Mouse (Mus musculus): ENCODE data around the gene Sh3bgrl3. TPM values are rescaled to one million over a fixed set of nuclear protein-coding genes. Genes with fewer than 3 reads are reported as not detected.

The Sh3bgrl3 gene
- total and polyA plus RNA-seq, 2 experiments from 2014 or later = 49.7 to 140 TPM

DNA sequence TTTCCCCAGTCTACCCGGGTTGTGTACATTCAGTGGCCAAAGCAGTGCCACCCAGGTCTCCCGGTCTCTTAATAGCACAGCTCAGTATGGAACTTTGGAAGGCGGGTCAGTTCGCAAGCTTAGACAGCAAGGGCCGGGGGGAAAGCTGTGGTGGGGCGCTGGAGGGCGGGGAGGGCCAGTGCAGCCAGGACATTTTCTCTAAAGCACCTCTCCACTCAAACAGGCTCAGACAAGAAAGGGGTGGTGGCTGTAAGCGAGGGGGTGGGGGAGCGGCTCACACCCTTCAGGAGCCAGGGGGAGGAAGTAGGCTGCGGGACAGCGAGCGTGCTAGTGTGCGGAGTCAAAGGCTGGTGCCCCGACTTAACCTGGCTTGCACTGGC lies 384 bp upstream of the Sh3bgrl3 start:
- Histone ChIP-seq H3K36me3 (replicated peaks; ENCODE audit: control insufficient read depth, insufficient read depth, low read length) (peaks cover 19% of the 10 kb centered on the region), H3K9me3 (replicated peaks; ENCODE audit: control insufficient read depth, low read length) (no peaks in the 10 kb centered on the region), H3K27ac (ENCODE audit: low read depth) (peak overlapping the region; percentile 84), H3K27me3 (ENCODE audit: control insufficient read depth, insufficient read depth, low read length) (no peaks in the 10 kb centered on the region), H3K4me1 (ENCODE audit: control insufficient read depth, insufficient read depth) (peaks cover 16% of the 10 kb centered on the region), H3K4me2 (ENCODE audit: low read depth, low read length) (peak overlapping the region; percentile 95), H3K9ac (replicated peaks; ENCODE audit: low read depth, low read length) (peak overlapping the region; percentile 88), H3K4me3 (ENCODE audit: low read depth, low read length) (peak overlapping the region; percentile 92)
- WGBS = under 1% methylated on average over 14 of the region's 14 CpGs
- DNase-seq (ENCODE audit: low spot score) (no peak), ATAC-seq (ENCODE audit: insufficient read depth, low read depth) (peak; percentile 52)
- TF ChIP-seq EP300 (IDR thresholded peaks at IDR 0.05; ENCODE audit: low read depth) (no peak), CTCF (IDR thresholded peaks at IDR 0.05; ENCODE audit: low read depth) (no peak)

DNA sequence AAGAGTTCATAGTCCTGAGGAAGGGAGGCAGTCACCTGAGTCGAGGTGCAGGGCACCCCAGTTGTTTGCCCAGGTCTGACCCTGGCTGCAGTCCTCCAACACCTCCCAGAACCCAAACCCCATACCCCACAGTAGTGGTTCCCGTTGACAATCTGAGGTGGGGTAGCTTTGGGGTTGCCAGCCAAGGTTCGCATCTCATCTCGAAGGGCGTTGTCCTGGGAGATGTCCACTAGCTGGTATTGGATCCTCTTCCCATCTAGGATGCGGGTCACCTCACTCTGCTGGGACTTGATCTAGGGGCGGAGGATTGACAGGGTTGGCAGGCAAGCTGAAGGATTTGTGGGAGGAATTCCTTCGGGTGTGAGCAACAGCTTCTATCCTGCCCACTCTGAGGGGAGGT lies 796 bp downstream of the Sh3bgrl3 start:
- no peaks in the 10 kb centered on the region for H3K27me3 ChIP-seq (ENCODE audit: control insufficient read depth, insufficient read depth, low read length)
- peak overlapping the region; percentile 84; the same call in 1 of the 2 replicates for H3K27ac ChIP-seq (ENCODE audit: low read depth)
- peak overlapping the region; percentile 88 for H3K9ac ChIP-seq (replicated peaks; ENCODE audit: low read depth, low read length)
- WGBS = 47% methylated on average over 8 of the region's 8 CpGs
- ATAC-seq (ENCODE audit: insufficient read depth, low read depth) (no peak), DNase-seq (ENCODE audit: low spot score) (no peak)
- peak overlapping the region; percentile 95 for H3K4me2 ChIP-seq (ENCODE audit: low read depth, low read length)
- H3K9me3 ChIP-seq (replicated peaks; ENCODE audit: control insufficient read depth, low read length) = no peaks in the 10 kb centered on the region
- peaks cover 17% of the 10 kb centered on the region for H3K36me3 ChIP-seq (replicated peaks; ENCODE audit: control insufficient read depth, insufficient read depth, low read length)
- TF ChIP-seq EP300 (IDR thresholded peaks at IDR 0.05; ENCODE audit: low read depth) (no peak), CTCF (IDR thresholded peaks at IDR 0.05; ENCODE audit: low read depth) (no peak)
- H3K4me1 ChIP-seq (ENCODE audit: control insufficient read depth, insufficient read depth) = peaks cover 16% of the 10 kb centered on the region
- H3K4me3 ChIP-seq (ENCODE audit: low read depth, low read length) = peak overlapping the region; percentile 92

DNA sequence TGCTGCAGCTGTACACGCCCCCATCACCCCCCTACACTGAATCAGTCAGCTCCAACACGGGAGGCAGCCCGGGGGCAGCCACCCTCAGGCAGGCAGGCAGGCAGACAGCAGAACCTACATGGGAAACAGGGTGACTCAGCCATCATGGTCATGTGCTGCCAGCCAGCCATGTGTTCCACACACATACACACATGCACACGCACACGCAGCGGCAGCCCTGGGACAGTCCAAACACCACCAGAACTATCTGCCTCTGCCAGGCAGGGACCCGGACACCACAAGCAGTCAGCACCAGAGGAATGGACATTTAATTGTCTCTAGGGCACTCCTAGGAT lies 1.5 kb downstream of the Sh3bgrl3 start:
- H3K9me3 ChIP-seq (replicated peaks; ENCODE audit: control insufficient read depth, low read length) = no peaks in the 10 kb centered on the region
- 81% methylated on average over 7 of the region's 7 CpGs for WGBS
- H3K36me3 ChIP-seq (replicated peaks; ENCODE audit: control insufficient read depth, insufficient read depth, low read length) = peaks cover 17% of the 10 kb centered on the region
- ATAC-seq (ENCODE audit: insufficient read depth, low read depth) (no peak), DNase-seq (ENCODE audit: low spot score) (no peak)
- peak overlapping the region; percentile 95; the same call in 1 of the 2 replicates for H3K4me2 ChIP-seq (ENCODE audit: low read depth, low read length)
- H3K27ac ChIP-seq (ENCODE audit: low read depth) = no peak overlapping the region
- peaks cover 16% of the 10 kb centered on the region for H3K4me1 ChIP-seq (ENCODE audit: control insufficient read depth, insufficient read depth)
- H3K27me3 ChIP-seq (ENCODE audit: control insufficient read depth, insufficient read depth, low read length) = no peaks in the 10 kb centered on the region
- no peak for TF ChIP-seq EP300 (IDR thresholded peaks at IDR 0.05; ENCODE audit: low read depth)
- no peak overlapping the region for H3K9ac ChIP-seq (replicated peaks; ENCODE audit: low read depth, low read length)
- no peak overlapping the region for H3K4me3 ChIP-seq (ENCODE audit: low read depth, low read length)

DNA sequence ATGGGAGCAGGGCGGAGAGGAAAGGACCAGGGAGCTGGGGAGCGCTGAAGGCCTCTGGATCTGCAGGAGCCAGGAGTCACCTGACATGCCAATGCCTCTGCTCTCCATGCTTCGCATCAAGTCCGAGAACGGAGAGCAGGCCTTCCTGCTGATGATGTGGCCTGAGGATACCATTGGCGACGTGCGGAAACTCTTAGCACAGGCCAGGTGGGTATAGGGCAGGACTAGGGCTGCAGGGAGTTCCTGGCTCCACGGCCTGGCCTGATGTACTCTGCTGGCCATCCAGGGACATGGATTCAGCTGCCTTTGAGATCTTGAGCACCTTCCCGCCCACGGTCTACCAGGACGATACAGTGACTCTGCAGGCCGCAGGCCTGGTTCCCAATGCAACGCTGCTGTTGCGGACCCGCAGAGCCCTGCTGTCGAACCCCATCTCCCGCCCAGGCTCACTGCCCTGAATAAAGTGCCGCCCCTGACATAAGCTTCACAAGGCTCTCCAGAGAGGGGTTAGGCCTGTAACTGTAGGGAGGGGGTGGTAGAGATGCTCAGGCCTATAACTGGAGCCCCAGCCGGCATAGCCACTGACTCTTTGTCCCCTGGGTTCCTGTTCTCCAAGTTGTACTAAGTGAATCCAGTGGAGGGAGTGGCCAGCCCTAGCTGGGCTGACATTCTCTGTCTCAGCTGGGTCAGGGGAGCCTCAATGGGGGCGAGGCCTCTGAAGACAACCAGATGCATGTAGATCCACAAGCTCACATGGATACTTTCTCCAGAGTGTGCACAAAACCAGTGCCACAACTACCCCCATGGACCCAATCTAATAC lies 2.1 kb downstream of the Sh3bgrl3 start:
- no peak overlapping the region for H3K9ac ChIP-seq (replicated peaks; ENCODE audit: low read depth, low read length)
- H3K4me3 ChIP-seq (ENCODE audit: low read depth, low read length) = no peak overlapping the region
- peaks cover 14% of the 10 kb centered on the region for H3K36me3 ChIP-seq (replicated peaks; ENCODE audit: control insufficient read depth, insufficient read depth, low read length)
- TF ChIP-seq CTCF (IDR thresholded peaks at IDR 0.05; ENCODE audit: low read depth) (no peak), EP300 (IDR thresholded peaks at IDR 0.05; ENCODE audit: low read depth) (no peak)
- no peak overlapping the region for H3K4me2 ChIP-seq (ENCODE audit: low read depth, low read length)
- ATAC-seq (ENCODE audit: insufficient read depth, low read depth) (no peak), DNase-seq (ENCODE audit: low spot score) (no peak)
- no peaks in the 10 kb centered on the region for H3K27me3 ChIP-seq (ENCODE audit: control insufficient read depth, insufficient read depth, low read length)
- H3K27ac ChIP-seq (ENCODE audit: low read depth) = no peak overlapping the region
- 86% methylated on average over 21 of the region's 21 CpGs for WGBS
- H3K9me3 ChIP-seq (replicated peaks; ENCODE audit: control insufficient read depth, low read length) = no peaks in the 10 kb centered on the region
- peaks cover 16% of the 10 kb centered on the region for H3K4me1 ChIP-seq (ENCODE audit: control insufficient read depth, insufficient read depth)

DNA sequence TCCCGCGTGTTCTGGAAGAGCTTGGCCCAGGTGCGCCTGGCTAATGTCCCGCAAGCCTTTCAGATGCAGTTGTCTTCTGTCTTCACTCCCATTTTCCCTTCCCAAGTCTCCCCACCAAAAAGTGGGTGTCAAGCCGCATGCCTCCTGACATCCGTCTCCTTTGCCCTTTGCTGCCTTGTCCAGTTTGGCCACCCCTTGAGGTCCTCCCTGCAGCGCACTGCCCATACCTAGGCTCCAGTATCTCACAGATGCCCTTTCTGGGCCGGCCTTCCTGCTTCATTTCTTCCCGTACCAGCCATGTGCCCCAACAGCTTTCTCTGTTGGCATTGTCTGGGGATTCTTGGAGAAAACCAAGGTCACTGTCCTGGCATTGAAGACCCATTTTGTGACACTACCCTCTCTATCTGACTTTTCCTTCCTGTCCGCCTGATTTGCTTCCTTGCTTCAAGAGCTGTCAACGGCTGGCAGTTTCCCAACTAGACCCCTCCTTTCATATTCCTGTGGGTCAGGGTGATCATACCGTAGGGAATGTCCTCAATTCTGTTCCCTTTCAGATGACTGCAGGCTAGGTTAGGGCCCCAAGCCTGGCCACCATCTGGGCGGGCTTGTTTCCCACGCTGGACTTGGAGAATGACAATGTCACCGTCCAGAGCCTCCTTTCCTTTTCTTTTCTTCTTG lies 3.1 kb downstream of the Sh3bgrl3 start:
- ATAC-seq (ENCODE audit: insufficient read depth, low read depth) = no peak
- no peak overlapping the region for H3K27ac ChIP-seq (ENCODE audit: low read depth)
- H3K27me3 ChIP-seq (ENCODE audit: control insufficient read depth, insufficient read depth, low read length) = no peaks in the 10 kb centered on the region
- peaks cover 5% of the 10 kb centered on the region; the same call in 1 of the 2 replicates for H3K36me3 ChIP-seq (replicated peaks; ENCODE audit: control insufficient read depth, insufficient read depth, low read length)
- H3K9me3 ChIP-seq (replicated peaks; ENCODE audit: control insufficient read depth, low read length) = no peaks in the 10 kb centered on the region
- H3K4me1 ChIP-seq (ENCODE audit: control insufficient read depth, insufficient read depth) = peaks cover 16% of the 10 kb centered on the region
- 82% methylated on average over 15 of the region's 15 CpGs for WGBS
- H3K9ac ChIP-seq (replicated peaks; ENCODE audit: low read depth, low read length) = no peak overlapping the region
- no peak overlapping the region for H3K4me3 ChIP-seq (ENCODE audit: low read depth, low read length)
- TF ChIP-seq CTCF (IDR thresholded peaks at IDR 0.05; ENCODE audit: low read depth) (no peak), EP300 (IDR thresholded peaks at IDR 0.05; ENCODE audit: low read depth) (no peak)
- DNase-seq (ENCODE audit: low spot score) = no peak
- H3K4me2 ChIP-seq (ENCODE audit: low read depth, low read length) = no peak overlapping the region
